Mouse (Mus musculus): Measurements from ENCODE around the gene Slc25a53. TPM values are rescaled to one million over a fixed set of nuclear protein-coding genes. Genes with fewer than 3 reads are reported as not detected.

The Slc25a53 gene
- polyA plus RNA-seq, 1 experiment from 2014 or later = 12.7 TPM

GRCm38 (mm10) chrX:137030916-137031315 lies 7.2 kb downstream of the Slc25a53 start:
- ATAC-seq (ENCODE audit: insufficient number of reproducible peaks, low FRiP score, low TSS enrichment, low read depth) (no peak), DNase-seq (ENCODE audit: low spot score) (no peak)
- Histone ChIP-seq H3K4me1 (ENCODE audit: control insufficient read depth, insufficient read depth, low read length) (no peaks in the 10 kb centered on the region), H3K9me3 (ENCODE audit: control insufficient read depth, low read length) (no peaks in the 10 kb centered on the region), H3K4me3 (ENCODE audit: low read depth, low read length) (no peak overlapping the region), H3K4me2 (ENCODE audit: low read depth, severe bottlenecking) (no peak overlapping the region), H3K36me3 (ENCODE audit: control insufficient read depth, insufficient read depth, low read length) (no peaks in the 10 kb centered on the region), H3K27ac (replicated peaks; ENCODE audit: low read depth, low read length) (no peak overlapping the region), H3K27me3 (ENCODE audit: control insufficient read depth, insufficient read depth, low read length) (no peaks in the 10 kb centered on the region), H3K9ac (ENCODE audit: low read length) (no peak overlapping the region)
- 96% methylated on average over 8 of the region's 8 CpGs for WGBS

GRCm38 (mm10) chrX:137019310-137019709 lies 18.8 kb downstream of the Slc25a53 start:
- H3K9ac ChIP-seq (ENCODE audit: low read length) = no peak overlapping the region
- 11% methylated on average over 1 of the region's 1 CpGs for WGBS
- H3K27me3 ChIP-seq (ENCODE audit: control insufficient read depth, insufficient read depth, low read length) = no peaks in the 10 kb centered on the region
- DNase-seq (ENCODE audit: low spot score) (peak; percentile 64), ATAC-seq (ENCODE audit: insufficient number of reproducible peaks, low FRiP score, low TSS enrichment, low read depth) (no peak)
- no peaks in the 10 kb centered on the region for H3K36me3 ChIP-seq (ENCODE audit: control insufficient read depth, insufficient read depth, low read length)
- no peak overlapping the region for H3K27ac ChIP-seq (replicated peaks; ENCODE audit: low read depth, low read length)
- H3K4me3 ChIP-seq (ENCODE audit: low read depth, low read length) = no peak overlapping the region
- no peaks in the 10 kb centered on the region for H3K9me3 ChIP-seq (ENCODE audit: control insufficient read depth, low read length)
- H3K4me2 ChIP-seq (ENCODE audit: low read depth, severe bottlenecking) = no peak overlapping the region
- H3K4me1 ChIP-seq (ENCODE audit: control insufficient read depth, insufficient read depth, low read length) = no peaks in the 10 kb centered on the region

GRCm38 (mm10) chrX:137017668-137018067 lies 20.4 kb downstream of the Slc25a53 start:
- H3K36me3 ChIP-seq (ENCODE audit: control insufficient read depth, insufficient read depth, low read length) = no peaks in the 10 kb centered on the region
- DNase-seq (ENCODE audit: low spot score) (no peak), ATAC-seq (ENCODE audit: insufficient number of reproducible peaks, low FRiP score, low TSS enrichment, low read depth) (no peak)
- WGBS = 27% methylated on average over 1 of the region's 1 CpGs
- no peaks in the 10 kb centered on the region for H3K9me3 ChIP-seq (ENCODE audit: control insufficient read depth, low read length)
- H3K4me2 ChIP-seq (ENCODE audit: low read depth, severe bottlenecking) = no peak overlapping the region
- H3K9ac ChIP-seq (ENCODE audit: low read length) = no peak overlapping the region
- no peak overlapping the region for H3K27ac ChIP-seq (replicated peaks; ENCODE audit: low read depth, low read length)
- no peaks in the 10 kb centered on the region for H3K4me1 ChIP-seq (ENCODE audit: control insufficient read depth, insufficient read depth, low read length)
- no peaks in the 10 kb centered on the region for H3K27me3 ChIP-seq (ENCODE audit: control insufficient read depth, insufficient read depth, low read length)
- H3K4me3 ChIP-seq (ENCODE audit: low read depth, low read length) = no peak overlapping the region

GRCm38 (mm10) chrX:137015099-137015709 lies 22.9 kb downstream of the Slc25a53 start:
- Histone ChIP-seq H3K4me3 (ENCODE audit: low read depth, low read length) (no peak overlapping the region), H3K4me1 (ENCODE audit: control insufficient read depth, insufficient read depth, low read length) (no peaks in the 10 kb centered on the region), H3K27me3 (ENCODE audit: control insufficient read depth, insufficient read depth, low read length) (no peaks in the 10 kb centered on the region), H3K9ac (ENCODE audit: low read length) (no peak overlapping the region), H3K9me3 (ENCODE audit: control insufficient read depth, low read length) (no peaks in the 10 kb centered on the region), H3K36me3 (ENCODE audit: control insufficient read depth, insufficient read depth, low read length) (no peaks in the 10 kb centered on the region), H3K27ac (replicated peaks; ENCODE audit: low read depth, low read length) (no peak overlapping the region), H3K4me2 (ENCODE audit: low read depth, severe bottlenecking) (no peak overlapping the region)
- DNase-seq (ENCODE audit: low spot score) (peak; percentile 63), ATAC-seq (ENCODE audit: insufficient number of reproducible peaks, low FRiP score, low TSS enrichment, low read depth) (0 out of 2 replicates have a peak, but pooled peaks have one; percentile 31)
- 50% methylated on average over 6 of the region's 6 CpGs for WGBS

- H3K27me3 ChIP-seq (ENCODE audit: control insufficient read depth, insufficient read depth, low read length) = peaks cover 7% of the 10 kb centered on the region
- WGBS = 82% methylated on average over 2 of the region's 2 CpGs
Observed at GRCm38 (mm10) chrX:136996256-136996655, 41.8 kb downstream of the Slc25a53 start.

GRCm38 (mm10) chrX:136993641-136994040 lies 44.5 kb downstream of the Slc25a53 start:
- Histone ChIP-seq H3K4me1 (ENCODE audit: control insufficient read depth, insufficient read depth, low read length) (no peaks in the 10 kb centered on the region), H3K27me3 (ENCODE audit: control insufficient read depth, insufficient read depth, low read length) (peaks cover 7% of the 10 kb centered on the region), H3K9me3 (ENCODE audit: control insufficient read depth, low read length) (no peaks in the 10 kb centered on the region), H3K36me3 (ENCODE audit: control insufficient read depth, insufficient read depth, low read length) (no peaks in the 10 kb centered on the region), H3K4me2 (ENCODE audit: low read depth, severe bottlenecking) (peak overlapping the region; percentile 50), H3K27ac (replicated peaks; ENCODE audit: low read depth, low read length) (no peak overlapping the region), H3K4me3 (ENCODE audit: low read depth, low read length) (peak overlapping the region; percentile 32), H3K9ac (ENCODE audit: low read length) (peak overlapping the region; percentile 37; the same call in 1 of the 2 replicates)
- WGBS = 40% methylated on average over 14 of the region's 14 CpGs
- DNase-seq (ENCODE audit: low spot score) (peak; percentile 33), ATAC-seq (ENCODE audit: insufficient number of reproducible peaks, low FRiP score, low TSS enrichment, low read depth) (no peak)

More at GRCm38 (mm10) chrX:136996256-136996655, 41.8 kb downstream of the Slc25a53 start:
- Histone ChIP-seq H3K9ac (ENCODE audit: low read length) (no peak overlapping the region), H3K27ac (replicated peaks; ENCODE audit: low read depth, low read length) (no peak overlapping the region), H3K4me3 (ENCODE audit: low read depth, low read length) (no peak overlapping the region), H3K4me1 (ENCODE audit: control insufficient read depth, insufficient read depth, low read length) (no peaks in the 10 kb centered on the region), H3K36me3 (ENCODE audit: control insufficient read depth, insufficient read depth, low read length) (no peaks in the 10 kb centered on the region), H3K9me3 (ENCODE audit: control insufficient read depth, low read length) (no peaks in the 10 kb centered on the region), H3K4me2 (ENCODE audit: low read depth, severe bottlenecking) (no peak overlapping the region)
- ATAC-seq (ENCODE audit: insufficient number of reproducible peaks, low FRiP score, low TSS enrichment, low read depth) (no peak), DNase-seq (ENCODE audit: low spot score) (no peak)

- Histone ChIP-seq H3K9me3 (ENCODE audit: control insufficient read depth, low read length) (no peaks in the 10 kb centered on the region), H3K27me3 (ENCODE audit: control insufficient read depth, insufficient read depth, low read length) (peaks cover 7% of the 10 kb centered on the region), H3K9ac (ENCODE audit: low read length) (peak within 1 kb of the TSS; percentile 49), H3K4me2 (ENCODE audit: low read depth, severe bottlenecking) (peak within 1 kb of the TSS; percentile 50), H3K4me1 (ENCODE audit: control insufficient read depth, insufficient read depth, low read length) (no peaks in the 10 kb centered on the region), H3K36me3 (ENCODE audit: control insufficient read depth, insufficient read depth, low read length) (no peaks in the 10 kb centered on the region), H3K27ac (replicated peaks; ENCODE audit: low read depth, low read length) (no peak within 1 kb of the TSS), H3K4me3 (ENCODE audit: low read depth, low read length) (peak within 1 kb of the TSS; percentile 32)
- ATAC-seq (ENCODE audit: insufficient number of reproducible peaks, low FRiP score, low TSS enrichment, low read depth) = peak; percentile 98
- peak; percentile 80 for DNase-seq (ENCODE audit: low spot score)
- WGBS = 10% methylated on average over 26 of the region's 26 CpGs
Observed at GRCm38 (mm10) chrX:136992978-136993547, 45.0 kb downstream of the Slc25a53 start, which contains the start of gene Zcchc18. Gene Zcchc18 (plus strand): TSS chrX:136993155.

GRCm38 (mm10) chrX:136992191-136992965 lies 45.7 kb downstream of the Slc25a53 start:
- peak overlapping the region; percentile 49; the same call in 1 of the 2 replicates for H3K9ac ChIP-seq (ENCODE audit: low read length)
- WGBS = 27% methylated on average over 19 of the region's 19 CpGs

More at GRCm38 (mm10) chrX:136992191-136992965, 45.7 kb downstream of the Slc25a53 start:
- H3K36me3 ChIP-seq (ENCODE audit: control insufficient read depth, insufficient read depth, low read length) = no peaks in the 10 kb centered on the region
- peak overlapping the region; percentile 50 for H3K4me2 ChIP-seq (ENCODE audit: low read depth, severe bottlenecking)
- no peak overlapping the region for H3K27ac ChIP-seq (replicated peaks; ENCODE audit: low read depth, low read length)
- H3K27me3 ChIP-seq (ENCODE audit: control insufficient read depth, insufficient read depth, low read length) = peaks cover 7% of the 10 kb centered on the region
- H3K4me3 ChIP-seq (ENCODE audit: low read depth, low read length) = peak overlapping the region; percentile 32
- H3K9me3 ChIP-seq (ENCODE audit: control insufficient read depth, low read length) = no peaks in the 10 kb centered on the region
- DNase-seq (ENCODE audit: low spot score) (no peak), ATAC-seq (ENCODE audit: insufficient number of reproducible peaks, low FRiP score, low TSS enrichment, low read depth) (peak; percentile 55)
- no peaks in the 10 kb centered on the region for H3K4me1 ChIP-seq (ENCODE audit: control insufficient read depth, insufficient read depth, low read length)

All from limb, embryonic 11.5 days (tissue).